Mouse (Mus musculus) fibroblast of lung, adult 2 months (primary cell): ENCODE results near the gene Rrp1b.
"Not testable (repeated sequence)": the region's sequence is repeated elsewhere in the genome, so short reads cannot be mapped to it uniquely, and the experiment has no call there.

ENCODE experiments used
- DNase-seq: peaks from one replicate; pipeline ENCODE4 v3.0.0-alpha.2; 2011; ENCODE audit warnings: low read depth

Rrp1b gene

DNA sequence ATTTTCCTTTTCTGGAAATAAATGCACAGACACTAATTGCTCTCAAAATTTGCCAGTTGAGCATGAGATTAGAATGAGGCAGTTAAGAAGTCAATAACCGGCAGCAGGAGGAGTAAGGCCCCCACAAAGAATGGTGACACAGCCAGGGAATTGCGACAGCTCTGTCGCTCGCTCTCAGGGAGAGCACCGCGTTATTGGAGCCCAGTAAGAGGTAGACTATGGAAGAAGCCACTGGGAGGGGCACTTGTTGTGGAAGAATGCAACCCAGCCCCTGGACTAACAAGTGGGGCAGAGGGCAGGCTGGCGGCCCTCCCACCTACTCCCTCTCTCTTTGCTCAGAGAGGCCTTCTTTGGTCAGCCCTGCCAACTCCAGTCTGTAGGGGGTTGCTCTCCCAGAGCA, 4.2 kb upstream of the Rrp1b start:
- no peak for DNase-seq

DNA sequence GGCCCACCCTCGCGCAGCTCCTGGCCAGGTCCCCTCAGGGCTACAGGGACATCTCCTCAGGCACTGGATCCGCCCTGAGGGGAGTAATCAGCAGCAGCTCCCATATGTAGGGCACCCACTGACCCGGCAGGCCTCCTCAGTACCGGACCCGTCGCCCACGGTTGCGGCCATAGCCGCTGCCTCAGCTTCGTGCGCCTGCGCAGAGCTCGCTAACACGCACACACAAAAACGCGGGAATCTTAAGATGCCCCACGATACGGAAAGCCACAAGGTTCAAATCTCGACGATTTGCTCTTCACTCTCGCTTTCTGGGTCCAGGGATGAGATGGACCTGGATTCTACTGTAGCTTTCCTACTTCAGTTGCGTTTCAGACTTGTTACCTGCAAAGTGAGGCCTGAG, 1.6 kb upstream of the Rrp1b start:
- no peak for DNase-seq

DNA sequence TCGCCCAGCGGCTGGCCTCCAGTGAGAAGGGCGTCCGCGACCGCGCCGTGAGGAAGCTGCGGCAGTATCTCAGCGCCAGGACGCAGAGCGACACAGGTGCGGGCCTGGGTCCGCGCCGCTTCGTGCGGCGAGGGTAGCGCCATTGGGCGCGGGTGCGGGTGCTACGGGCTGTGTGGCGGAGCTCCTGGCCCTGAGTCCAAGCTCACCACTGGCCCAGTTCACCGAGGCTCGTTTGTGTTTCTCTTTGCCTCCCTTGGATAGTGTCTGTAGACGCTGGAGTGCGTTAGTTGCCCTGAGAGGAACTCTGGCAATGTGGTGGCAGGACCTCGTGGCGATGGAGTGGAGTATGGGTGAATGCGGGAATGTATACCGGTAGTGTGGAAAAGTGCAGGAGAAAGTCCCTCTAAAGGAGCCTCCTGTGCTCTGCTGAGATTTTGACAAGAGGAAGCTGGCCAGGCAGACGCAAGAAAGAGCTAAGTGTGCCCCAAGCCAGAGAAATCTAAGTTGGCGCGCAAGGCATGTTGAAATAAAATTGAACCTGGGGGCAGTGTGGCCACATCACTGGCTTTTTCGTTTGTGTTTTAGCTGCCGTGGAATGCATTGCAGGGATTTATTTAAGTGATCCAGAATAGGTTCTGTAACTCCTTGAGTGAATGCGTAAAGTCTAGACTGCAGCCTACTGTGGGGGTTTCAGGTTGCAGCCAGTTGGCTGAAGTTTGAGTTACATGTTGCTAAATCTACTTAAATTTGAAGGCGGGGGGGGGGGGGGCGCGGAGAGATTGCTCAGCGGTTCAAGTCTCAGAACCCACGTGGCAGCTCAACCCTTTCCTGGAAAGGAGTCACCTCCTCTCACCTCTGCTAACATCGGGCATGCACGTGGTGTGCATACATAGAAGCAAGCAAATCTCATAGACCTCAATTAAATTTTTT, 874 bp downstream of the Rrp1b start:
- DNase-seq = no peak

DNA sequence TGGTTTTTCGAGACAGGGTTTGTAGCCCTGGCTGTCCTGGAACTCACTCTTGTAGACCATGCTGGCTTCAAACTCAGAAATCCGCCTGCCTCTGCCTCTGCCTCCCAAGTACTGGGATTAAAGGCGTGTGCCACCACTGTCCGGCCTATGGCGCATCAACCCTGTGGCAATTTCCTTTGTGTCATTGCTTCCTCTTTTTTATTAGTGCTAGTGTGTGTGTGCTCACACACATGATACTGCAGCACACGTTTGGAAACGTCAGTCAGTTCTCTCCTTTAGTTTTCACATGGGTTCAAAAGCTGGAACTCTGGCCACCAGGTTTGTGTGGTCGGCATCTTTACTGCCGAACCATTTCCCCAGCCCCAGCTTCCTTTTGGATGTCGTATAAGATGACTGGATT, 4.4 kb downstream of the Rrp1b start:
- DNase-seq = no peak

DNA sequence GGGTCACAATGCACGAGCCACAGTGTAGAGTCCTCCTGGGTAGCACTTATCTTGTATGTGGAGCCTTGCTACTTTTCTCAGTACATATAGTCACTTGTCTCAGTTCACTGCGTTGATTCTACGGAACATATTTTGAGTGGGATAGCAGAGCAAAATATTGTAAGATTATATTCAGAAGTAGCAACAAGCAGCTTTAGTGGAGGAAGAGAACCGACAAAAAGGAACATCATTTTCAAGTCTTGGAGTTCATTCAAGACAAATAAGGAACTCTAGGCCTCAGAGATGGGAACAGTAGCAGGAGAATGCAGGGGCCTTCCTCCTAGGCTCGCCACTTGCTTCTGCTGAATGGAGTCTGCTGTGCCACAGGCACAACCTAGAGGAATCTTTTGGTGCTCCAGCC, 10.6 kb downstream of the Rrp1b start:
- no peak for DNase-seq

DNA sequence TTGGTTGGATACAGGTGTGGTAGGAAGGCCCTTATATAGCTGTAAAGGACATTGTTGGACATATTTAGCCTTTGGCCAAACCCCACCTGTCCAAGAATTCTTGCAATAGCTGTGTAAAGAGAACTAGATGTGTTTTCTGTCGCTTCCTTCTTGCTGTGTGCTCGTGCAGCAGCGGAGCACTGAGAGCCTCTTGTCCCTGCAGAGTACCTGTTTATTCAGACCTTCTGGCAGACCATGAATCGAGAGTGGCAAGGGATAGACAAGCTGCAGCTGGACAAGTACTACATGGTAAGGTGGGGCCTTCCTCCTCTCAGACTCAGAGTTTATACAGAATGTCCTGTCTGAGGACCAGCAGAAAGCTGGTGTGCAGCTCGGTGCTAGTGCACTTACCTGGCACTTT, 12.5 kb downstream of the Rrp1b start:
- no peak for DNase-seq

DNA sequence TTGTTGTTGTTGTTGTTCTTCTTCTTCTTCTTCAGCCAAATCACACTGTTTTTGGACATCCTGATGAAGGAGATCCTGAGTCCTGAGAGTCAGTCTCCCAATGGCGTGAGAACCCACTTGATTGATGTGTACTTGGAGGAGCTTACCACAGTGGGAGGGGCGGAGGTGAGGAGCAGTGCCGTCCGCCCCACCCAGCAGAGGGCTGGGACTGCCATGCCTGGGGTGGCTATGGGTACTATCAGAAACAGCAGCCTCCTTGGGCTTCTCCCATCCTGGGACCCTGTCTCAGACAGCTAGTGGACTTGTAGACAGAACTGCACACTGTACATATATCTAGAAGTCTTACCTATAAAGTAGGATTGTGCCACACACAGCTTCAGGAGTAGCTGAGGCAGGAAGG, 14.0 kb downstream of the Rrp1b start:
- DNase-seq = no peak

DNA sequence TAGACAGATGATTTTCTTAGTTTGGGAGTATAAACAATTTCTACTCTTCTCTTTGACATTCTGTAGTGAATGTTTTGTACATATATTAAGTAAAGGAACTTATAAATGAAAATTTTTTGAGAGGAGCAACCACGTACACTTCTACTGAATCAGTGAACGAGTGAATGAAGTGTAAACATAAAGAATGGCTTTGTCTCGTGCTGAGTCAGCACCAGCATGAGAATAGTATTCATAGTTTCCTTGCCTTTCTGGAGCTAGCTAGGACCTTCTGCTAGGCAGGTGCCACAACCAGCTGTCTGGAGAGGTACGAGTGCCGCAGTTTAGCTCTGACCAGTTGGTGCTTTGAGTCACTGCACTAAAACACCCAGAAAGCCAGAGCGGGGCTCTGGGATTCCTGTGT, 14.7 kb downstream of the Rrp1b start:
- DNase-seq = no peak

DNA sequence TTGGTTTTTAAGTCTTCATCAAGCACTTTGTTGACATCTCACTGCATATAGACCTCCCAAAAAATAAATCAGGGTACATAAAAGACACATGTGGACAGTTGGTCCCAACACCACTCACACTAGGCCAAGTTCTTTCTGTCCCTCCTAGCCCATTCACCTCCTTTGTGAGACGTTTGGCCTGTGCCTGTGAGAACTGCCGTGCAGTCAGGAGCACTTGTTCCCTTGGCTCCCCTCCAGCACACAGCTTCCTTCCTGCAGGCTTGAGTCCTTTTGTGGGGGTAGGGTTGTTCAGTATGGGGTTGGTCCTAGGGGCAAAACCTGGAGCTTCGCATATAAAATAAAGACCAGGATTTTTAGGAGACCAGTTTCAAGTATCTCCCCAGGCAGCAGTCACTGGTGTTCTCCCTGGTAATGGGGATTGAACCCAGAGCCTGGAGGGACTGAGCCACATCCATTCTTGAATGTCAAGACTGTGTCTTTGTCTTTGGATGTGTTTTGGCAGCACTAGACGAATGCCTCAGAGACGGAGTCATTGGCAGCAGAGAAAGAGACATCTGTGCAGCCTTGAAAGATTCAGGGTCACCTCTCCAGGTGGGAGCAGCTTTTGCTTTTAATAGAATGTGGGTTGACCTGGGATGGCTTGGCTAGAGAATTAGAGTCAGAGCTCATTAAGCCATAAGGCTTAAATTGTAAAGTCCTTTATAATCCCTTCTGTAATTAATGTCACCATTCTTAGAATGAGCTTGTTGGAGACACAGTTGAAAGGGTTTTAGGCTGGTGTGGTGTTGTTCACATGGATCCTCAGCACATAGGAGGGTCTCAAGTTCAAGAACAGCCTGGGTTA, 16.6 kb downstream of the Rrp1b start:
- DNase-seq = no peak

DNA sequence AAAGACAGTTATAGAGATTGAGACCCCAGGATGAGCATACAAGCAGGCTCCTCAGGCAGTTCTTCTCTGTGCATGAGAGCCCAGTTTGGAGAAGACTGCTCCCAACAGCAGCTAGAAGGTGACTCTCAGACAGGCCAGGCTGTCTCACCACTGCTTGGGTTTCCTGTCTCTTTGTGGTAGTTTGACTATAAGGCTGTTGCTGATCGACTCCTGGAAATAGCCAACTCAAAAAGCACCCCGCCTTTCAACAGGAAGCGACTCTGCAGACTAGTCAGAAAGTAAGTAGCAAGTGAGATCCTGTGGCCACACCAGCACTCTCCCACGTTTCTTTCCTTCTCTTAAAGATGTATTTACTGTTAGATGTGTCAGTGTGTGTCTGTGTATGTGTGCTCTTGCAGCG, 17.8 kb downstream of the Rrp1b start:
- DNase-seq = no peak

DNA sequence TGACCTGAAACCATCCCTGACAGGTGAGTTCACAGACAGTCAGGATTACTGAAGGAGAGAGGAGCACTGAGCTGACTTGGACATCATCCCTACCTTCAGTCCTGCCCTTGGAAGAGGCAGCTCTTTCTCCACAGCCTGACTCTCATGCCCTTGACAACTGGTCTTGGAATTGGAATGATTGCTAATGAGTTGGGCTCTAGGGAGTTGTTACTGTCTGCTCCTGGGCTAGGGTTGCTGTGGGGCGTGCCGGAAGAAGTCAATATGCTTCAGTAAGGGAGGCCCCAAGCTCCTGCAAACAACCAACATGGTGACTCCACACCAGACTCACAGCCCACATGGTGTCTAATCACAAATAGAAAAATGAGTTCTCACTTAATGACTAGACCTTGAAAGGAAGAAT, 21.9 kb downstream of the Rrp1b start:
- DNase-seq = no peak

DNA sequence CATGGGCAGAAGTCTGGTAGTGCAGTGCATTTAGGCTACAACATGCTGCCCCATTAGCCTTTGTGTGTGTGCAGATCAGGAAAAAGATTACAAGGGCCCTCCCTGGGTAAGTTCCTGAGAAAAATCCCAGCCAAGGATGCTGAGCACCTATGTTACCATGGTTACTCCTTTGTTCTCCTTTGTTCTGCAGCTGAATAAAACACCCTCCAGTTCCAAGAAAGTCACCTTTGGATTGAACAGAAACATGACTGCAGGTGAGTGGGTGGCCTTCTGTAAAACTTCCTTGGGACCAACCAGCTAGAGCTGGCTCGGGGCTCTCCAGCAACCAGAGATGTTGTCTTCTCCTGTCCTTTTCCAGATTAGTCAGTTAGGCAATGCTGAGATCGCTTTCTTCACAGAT, 23.2 kb downstream of the Rrp1b start:
- DNase-seq = no peak

DNA sequence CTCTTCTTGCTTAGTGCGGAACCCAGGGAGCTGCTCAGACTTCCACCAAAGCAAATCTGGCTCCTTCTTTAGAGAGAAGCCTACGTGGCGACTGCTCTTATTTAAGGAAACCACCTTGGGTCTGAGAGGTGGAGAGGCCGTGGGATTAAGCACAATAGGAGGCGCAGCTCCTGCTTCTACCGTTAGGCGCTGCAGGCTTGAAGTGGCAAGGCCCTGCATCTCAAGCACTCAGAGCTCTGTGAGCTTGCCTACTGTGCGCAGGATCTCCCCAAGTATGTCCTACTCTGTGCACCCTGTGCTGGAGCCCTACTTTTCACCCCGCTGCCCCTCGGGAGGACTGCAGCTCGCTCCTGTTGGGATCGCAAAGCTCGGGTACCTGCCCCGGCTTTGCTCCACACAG, 25.3 kb downstream of the Rrp1b start:
- no peak for DNase-seq

DNA sequence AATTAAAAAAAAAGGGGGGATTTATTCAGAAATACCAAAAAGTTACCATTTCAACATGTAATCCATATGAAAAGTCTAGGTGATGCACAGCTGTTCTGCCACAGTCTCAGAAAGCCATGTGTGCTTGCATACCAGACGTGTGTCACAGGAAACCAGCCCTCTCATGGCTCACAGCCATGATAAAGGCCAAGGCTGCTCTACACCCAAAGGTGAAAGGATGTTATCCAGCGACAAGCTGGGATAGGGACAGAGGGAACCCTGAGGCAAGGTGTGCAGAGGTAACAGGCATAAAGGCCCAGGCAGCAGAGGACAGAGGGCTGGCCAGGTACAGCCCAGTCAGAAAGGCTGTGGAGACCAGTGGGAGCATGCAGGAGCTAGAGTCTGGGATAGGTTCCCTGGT, 27.8 kb downstream of the Rrp1b start:
- DNase-seq = no peak

DNA sequence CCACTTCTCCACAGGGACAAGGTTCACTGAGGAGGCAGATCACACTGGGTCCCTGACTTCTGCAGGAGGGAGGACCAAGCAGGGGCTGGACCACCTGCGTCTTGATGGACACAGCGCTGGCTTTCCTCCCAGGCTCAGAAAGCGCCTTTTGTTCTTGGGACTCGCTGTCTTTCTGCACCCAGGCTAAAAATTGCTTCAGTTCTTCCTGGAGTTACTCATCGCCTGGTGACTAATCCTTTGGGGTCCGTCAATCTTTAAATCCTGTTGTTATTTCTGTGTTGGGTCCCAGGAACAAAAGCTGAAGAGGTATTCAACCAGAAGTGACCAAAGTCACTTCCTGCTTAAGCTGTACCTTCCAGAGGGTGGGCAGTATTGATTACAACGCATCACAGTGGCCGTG, 28.9 kb downstream of the Rrp1b start:
- not testable (repeated sequence) for DNase-seq

DNA sequence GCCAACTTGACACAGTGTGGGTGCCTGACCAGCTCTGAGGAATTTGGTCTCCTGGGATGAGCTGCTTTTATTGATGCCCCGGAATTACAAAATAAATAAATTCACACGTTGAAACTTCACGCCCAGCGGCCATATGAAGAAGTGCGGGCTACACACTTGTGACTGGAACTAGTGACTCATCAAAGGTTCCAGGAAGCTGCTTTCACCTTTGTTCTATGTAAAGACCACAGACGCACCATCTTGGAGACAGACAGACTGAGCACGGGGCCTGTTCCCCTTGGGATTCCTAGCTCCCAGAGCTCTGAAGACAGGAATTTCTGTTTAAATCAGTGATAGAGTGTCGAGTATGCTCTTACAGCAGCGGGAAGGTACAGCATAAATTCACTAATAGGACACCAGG, 31.6 kb downstream of the Rrp1b start:
- no peak for DNase-seq

DNA sequence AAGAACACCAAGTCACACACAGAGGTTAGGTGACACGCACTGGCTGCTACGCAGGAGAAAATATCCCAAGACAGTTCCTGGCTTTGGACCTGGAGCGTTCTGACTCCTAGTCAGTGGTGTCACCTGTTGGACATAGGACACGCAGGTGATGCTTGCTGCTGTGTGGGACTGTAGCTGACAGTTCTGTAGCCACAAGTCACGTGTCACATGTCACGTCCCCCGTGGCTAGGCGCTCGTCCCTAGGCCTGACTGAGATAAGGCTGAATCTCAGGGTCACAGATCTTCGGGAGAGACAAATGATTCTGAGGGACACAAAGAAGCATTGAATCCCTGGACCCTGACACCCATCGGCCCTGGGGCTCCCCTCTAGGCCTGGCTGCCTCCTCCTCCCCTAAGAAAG, 32.5 kb downstream of the Rrp1b start:
- no peak for DNase-seq

DNA sequence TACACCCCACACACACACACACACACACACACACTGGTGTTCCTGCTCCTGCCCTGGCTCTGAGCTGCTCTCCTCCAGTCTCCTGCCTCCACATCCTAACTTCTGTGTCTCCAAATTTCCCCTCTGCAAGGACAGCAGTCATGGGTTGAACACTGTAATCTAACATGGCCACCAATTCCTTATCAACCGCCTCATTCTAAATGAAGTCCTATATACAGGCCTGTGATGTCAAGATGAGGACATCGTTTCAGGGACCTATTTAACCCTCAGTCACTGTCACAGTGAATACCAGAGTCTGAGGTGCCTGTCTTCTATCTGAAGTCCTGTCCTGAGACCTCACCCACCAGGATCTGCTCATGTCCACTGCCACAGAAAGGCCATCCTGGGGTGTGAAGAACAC, 32.9 kb downstream of the Rrp1b start:
- DNase-seq = no peak

DNA sequence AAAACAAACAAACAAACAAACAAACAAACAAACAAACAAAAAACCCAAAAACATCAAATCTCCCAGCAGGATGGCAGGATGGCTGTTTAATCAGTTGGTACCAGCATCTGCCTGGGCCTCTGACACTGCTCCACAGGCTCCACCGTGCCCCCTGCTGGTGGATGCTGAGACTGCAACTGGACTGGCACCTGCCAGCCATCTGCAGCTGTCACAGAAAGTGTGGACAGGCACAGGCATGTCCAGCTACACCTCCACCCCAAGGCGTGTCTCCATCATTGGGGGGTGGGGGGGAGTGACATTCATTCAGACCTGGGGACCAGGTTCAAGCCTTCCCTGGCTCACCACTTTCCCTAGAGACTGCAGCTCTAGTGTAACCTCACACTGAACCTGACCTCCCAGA, 37.5 kb downstream of the Rrp1b start:
- DNase-seq = no peak

DNA sequence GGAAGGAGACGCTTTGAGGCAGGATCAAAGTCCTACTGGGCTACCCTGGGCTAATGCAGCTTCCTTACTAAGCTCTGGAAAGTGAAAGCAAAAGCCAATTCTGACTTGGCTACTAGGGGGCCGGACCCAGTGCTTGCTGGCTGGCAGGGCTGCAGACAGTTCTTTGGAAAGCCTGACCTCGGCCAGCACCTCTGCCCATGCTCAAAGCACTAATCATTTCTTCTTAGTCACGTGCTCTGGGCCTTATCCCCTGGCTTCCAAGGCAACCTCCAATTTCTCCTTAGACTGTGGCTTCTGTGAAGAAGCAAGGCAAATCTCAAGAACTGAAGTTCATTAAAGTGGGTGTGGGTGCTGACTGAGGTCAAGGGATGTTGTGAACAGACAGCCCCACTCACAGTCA, 38.8 kb downstream of the Rrp1b start:
- DNase-seq = no peak

DNA sequence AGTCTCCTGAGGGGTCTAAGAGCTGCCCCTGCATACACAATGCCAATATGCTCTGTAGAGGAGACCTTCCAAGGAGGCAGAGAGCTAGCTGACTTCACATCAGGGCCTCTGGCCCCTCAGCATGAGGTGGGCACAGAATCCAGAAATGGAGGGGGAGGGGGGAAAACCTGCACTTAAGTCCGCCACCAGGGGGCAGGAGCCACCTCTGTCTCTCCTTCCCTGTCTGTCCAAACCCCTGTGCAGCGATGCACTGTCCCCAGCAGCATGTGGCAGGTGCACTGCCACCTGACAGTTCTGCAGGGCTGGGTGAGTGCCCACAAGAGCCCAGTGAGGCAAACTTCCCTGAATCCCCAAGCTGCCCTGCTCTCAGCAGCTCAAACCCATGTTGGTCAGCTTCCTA, 39.3 kb downstream of the Rrp1b start:
- DNase-seq = no peak

DNA sequence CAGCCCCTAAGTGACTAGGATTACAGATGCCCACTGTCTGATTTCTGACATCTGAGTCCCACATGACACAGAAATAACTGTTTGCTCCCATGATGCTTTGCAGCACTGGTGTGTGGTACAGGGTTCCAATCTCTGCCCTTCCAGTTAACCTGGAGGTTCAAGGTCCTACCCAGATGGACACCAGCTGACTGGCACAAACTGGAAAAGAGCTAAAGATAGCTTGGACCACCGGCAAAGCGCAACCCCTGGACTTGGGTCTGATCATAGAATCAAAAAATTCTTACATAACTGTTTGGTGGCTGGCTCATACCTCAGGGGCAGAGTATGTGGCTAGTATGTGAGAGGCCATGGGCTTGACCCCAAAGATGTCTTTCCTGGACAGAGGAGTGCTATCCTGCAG, 47.5 kb downstream of the Rrp1b start:
- DNase-seq = no peak

DNA sequence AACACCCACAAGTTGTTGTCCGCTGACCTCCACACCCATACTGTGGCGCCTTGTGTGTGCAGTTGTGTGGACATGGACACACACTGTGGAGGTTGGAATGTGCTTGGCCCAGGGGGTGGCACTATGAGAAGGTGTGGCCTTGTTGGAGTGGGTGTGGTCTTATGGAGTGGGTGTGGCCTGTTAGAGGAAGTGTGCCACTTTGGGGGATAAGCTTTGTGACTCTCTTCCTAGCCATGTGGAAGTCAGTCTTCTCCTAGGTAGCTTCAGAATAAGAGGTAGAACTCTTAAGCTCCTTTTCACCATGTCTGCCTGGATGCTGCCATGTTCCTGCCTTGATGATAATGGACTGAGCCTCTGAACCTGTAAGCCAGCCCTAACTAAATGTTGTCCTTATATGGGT, 51.2 kb downstream of the Rrp1b start:
- no peak for DNase-seq

DNA sequence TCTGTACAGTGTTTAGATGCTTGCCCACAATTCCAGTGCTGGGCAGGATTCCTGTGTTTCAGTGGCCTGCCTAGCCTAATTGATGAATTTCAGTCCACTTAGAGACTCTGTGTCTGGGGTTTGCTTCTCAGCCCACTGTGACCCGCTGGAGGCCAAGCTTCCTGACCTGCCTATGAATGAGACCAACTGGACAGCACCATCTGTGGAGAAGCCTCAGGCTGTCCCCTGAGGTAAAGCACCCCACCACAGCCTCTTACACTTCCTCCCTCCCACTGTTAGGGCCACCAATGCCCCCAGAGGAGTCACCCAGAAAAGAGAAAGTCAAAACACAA, 55.1 kb downstream of the Rrp1b start:
- no peak for DNase-seq
